Mouse (Mus musculus) ovary, postnatal 36 days (tissue): ENCODE results near the gene Espn.

Experiments used
- DNase-seq: peaks from one replicate; pipeline ENCODE4 v3.0.0; 2022; ENCODE audit warnings: low spot score, mixed read lengths

Espn gene

DNA sequence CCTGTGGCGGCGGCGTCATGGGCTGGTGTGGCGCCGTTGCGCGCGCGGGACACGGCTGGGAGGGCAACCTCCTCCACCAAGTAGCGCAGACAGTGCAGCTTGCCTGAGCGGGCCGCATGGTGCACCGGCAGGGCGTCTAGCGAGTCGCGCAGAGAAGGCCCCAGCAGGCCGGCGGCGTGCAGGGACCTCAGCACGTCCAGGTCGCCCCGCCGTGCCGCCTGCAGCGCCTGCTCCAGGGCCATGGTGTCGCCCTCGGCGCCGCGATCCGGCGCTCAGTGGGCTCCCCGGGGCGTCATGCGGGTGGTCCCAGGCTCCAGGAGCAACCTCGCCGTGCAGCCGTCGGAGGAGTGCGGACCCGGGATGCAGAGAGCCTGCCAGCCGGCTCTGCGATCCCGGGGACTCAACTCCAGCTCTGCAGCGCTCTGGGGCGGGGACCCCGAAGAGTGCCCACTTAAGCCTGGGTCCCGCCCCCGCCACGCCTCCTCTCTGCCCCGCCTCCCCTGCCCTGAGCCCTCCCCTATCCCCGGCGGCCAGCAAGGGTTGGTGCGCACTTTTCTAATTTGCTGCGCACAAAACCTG, at the start of gene Espn:
TSS of gene Espn (minus strand) at position 406 of the 579 bp plus-strand sequence.
- DNase-seq = peak; percentile 82

DNA sequence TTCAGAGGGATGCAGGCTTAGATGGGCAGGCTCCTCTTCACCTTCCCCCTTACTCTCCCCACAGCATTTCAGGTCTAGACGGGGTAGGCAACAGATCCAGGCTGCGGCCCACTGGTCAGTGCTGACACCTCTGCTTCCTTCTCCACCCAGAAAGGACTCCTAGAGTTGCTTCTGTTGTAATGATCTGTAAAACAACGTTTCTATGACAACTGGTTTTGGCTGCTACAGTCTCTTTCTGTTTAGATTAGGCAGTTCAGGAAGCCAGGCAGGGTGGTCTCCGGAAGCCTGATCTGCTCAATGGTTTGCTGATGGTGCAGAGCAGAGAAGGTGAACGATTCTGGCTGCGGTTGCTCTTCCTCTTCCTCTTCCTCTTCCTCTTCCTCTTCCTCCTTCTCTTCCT, 49.3 kb upstream of the Espn start:
- no peak for DNase-seq

DNA sequence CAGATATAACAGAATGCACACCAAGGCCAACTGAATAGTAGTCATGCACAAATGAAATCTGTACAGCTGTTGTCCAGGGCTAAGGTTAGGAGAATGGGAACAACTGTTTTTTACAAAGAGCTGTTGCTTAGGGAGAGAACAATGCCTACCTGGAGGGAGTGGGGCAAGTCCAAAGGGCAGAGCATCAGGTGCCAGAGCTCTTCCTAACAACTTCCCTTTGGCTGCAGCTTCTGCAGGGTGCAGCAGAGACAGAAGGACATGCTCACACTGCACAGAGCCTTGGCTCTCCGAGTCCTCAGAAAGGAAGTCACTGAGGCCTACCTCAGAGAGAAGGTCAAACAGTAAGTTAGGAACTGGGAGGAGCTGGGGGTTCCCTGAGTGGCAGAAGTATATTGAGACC, 47.4 kb upstream of the Espn start:
- no peak for DNase-seq

DNA sequence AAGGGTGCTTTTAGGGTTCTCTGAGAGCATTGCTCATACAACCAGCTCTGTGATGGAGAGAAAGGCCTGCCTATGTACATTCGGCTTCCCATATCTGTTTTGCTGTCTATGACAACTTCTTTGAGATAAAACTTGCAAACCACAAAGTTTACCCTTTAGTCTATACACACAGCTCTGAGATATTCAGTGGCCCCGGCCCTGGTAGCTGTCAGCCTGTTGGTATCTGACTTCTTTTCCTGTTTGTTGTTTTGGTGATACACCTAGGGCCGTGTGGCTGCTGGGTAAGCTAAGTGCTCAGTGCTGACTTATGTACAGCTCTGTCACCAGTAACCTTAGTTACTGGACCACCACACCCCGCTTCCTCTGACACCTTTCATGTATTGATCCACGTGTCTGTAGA, 45.4 kb upstream of the Espn start:
- DNase-seq = no peak

DNA sequence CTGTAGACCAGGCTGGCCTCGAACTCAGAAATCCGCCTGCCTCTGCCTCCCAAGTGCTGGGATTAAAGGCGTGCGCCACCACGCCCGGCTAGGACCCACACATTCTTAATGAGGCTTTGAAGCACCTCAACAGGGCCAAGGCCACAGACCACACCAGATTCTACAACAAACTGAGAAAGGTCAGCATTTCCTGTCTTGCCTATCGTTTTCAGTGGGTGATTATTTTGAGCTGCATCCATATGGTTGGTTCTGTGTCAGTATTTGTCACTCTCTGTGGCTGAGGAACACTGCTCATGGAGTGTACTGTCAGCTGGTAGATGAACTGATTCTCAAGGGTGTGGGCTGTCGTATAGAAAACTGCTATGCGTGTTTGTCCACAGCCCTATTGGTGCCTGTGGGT, 44.1 kb upstream of the Espn start:
- DNase-seq = no peak

DNA sequence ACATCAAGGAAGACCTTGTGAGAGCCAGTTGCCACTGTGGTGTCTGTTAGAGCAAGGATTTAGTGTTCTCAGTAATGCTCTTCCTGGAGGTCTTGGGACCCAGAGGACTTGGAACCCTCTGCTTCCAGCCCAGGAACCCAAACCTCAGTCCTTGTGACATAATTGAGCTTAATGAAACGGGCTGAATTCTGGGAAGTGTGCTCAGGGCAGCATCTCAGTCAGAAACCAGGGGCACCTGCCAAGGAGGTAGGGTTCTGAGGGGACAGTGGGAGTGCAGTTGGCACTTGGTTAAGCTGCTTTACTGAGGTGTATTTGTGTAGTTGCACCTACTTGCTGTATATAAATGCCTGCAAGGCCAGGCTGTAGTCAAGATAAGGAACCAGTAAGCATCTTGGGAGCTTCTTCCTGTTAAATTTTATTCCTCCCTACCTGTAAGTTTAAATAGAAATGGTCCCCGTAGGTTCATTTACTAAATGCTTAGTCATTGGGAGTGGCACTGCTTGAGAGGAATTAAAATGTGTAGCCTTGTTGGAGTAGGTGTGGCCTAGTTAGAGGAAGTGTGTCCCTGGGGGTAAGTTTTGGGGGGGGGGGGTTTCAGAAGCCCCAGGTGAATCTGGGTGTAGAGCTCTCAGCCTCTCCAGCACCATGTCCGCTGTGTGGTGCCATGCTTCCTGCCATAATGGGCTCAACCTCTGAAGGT, 42.5 kb upstream of the Espn start:
- no peak for DNase-seq

DNA sequence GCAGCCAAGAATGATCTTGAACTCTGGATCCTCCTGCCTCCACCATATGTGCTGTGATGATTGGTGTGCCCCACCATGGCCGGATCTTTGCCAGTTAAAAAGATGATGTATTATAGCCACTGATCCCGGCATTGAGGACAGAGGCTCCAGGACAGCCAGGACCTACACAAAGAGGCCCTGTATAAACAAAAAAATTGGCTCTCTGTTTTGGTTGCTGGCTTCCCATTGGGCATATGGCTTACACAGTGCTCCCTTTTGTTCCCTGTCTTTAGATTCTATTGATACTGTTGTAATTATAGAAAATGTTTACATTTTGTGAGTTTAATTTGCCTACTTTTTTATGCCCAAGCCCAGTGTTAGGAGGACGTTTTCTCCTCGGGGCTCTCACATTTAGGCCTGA, 40.4 kb upstream of the Espn start:
- no peak for DNase-seq

GRCm38 (mm10) chr4:152190701-152191100, 38.5 kb upstream of the Espn start:
- no peak for DNase-seq

GRCm38 (mm10) chr4:152190096-152190653, 38.0 kb upstream of the Espn start:
- DNase-seq = no peak

DNA sequence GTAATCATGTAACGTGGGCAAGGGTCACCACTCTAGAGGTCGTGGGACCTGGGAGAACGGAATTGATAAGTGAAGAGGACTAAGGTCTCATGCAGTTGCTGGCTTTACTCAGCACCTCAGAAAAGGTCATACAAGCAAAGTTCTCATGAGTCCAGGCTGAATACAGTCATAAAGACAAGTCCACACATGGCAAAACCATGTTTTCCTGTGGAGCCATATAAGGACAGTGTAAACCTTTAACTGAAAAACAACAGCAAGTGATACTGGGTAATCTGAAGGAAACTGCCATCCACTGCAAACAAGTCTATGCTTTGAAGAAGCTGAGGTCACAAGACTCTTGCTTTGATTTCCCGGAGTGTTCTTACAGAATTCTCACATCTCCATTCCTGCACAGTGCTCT, 37.5 kb upstream of the Espn start:
- DNase-seq = no peak

DNA sequence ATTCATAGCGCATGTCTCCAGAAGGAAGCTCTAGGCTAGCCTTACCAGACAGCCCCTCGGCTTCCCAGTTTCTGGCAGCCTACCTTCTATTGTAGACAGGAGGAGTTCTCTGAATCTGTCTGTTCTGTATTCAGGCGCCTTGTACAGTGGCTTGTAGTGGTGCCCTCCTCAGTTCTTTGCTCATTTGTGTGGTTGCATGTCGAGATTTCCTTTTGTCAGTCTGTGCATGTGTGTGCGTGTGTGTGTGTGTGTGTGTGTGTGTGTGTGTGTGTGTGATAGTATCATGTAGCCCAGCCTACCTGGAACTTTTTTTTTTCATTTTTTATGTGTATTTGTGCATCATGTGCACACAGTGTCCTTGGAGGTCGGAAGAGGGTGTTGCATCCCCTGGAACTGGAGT, 36.9 kb upstream of the Espn start:
- no peak for DNase-seq

GRCm38 (mm10) chr4:152188651-152189050, 36.5 kb upstream of the Espn start:
- DNase-seq = no peak

GRCm38 (mm10) chr4:152187142-152187541, 35.0 kb upstream of the Espn start:
- no peak for DNase-seq

GRCm38 (mm10) chr4:152186205-152187082, 34.3 kb upstream of the Espn start:
- no peak for DNase-seq

DNA sequence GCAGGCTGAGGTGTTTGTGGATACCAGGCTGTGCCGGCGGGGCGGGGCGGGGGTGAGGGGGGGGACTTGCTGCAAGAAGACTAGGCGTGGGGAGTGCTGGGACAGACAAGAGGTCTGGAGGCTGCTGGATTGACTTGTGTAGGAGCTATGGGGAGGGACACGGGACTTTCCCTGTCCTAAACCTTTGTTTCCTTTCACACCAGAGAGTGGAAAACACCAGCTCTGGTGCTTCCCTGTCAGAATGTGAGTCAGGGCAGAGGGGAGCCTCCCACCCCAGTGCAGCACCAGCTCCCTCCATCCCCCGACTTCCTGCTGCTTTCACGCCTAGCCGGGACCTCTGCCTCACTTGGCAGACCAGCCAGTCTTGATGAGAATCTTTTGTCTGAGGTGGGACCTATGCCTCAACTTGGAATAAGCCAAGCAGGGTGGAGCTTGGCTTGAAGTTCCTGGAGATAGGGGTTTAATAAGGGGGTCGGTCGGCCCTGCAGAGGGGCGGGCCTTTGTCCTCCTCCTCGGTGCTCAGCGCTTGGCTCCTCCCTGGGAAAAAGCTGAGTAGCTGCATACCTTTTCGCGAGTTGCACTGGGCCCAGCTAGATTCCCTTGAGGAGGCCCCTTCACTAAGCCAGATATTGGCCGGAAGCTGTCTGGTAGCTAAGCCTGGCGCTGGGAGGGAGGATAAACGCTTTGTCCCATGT, 33.5 kb upstream of the Espn start:
- peak; percentile 41 for DNase-seq

DNA sequence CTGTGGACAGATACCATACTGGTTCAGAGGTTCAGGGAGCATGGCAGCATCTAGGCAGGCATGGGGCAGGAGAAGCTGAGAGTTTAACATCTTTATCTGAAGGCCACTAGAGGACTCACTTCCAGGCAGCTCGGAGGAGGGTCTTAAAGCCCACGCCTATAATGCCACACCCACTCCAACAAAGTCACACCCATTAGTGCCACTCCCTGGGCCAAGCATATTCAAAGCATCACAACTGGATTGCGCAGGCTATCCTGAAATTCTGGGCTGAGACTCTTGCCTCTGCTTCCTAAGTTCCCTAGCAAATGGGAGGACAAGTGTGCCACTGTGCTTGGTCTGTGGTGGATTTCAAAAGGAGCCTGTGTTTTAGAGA, 33.0 kb upstream of the Espn start:
- DNase-seq = peak; percentile 24

DNA sequence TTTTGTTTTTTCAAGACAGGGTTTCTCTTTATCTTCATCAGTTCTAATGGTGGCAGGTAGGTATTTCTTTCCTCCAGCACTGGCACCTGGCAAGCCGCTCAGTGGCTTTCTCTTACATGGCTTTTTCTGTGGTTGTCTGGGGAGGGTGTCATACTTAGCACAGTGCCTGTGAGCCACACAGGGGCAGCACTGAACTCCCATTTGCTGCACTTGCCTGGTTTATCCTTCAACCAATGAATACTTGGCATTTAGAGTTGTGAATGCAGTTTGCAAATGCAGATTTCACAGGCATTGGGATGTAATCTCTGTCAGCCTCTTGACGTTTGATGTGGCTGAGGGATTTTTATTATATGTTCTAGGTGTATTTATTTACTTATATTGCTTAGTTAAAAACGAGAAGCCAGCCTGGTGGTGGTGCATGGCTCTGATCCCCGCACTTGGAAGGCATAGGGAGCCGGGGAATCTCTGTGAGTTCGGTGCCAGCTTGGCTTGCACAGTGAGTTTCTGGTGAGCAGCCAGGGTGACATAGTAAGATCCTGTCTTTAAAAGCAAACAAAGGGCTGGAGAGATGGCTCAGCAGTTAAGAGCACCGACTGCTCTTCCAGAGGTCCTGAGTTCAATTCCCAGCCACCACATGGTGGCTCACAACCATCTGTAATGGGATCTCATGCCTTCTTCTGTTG, 32.3 kb upstream of the Espn start:
- no peak for DNase-seq

- no peak for DNase-seq
Measured at GRCm38 (mm10) chr4:152182205-152182604, 30.0 kb upstream of the Espn start.

GRCm38 (mm10) chr4:152179946-152180660, 27.9 kb upstream of the Espn start:
- DNase-seq = no peak

DNA sequence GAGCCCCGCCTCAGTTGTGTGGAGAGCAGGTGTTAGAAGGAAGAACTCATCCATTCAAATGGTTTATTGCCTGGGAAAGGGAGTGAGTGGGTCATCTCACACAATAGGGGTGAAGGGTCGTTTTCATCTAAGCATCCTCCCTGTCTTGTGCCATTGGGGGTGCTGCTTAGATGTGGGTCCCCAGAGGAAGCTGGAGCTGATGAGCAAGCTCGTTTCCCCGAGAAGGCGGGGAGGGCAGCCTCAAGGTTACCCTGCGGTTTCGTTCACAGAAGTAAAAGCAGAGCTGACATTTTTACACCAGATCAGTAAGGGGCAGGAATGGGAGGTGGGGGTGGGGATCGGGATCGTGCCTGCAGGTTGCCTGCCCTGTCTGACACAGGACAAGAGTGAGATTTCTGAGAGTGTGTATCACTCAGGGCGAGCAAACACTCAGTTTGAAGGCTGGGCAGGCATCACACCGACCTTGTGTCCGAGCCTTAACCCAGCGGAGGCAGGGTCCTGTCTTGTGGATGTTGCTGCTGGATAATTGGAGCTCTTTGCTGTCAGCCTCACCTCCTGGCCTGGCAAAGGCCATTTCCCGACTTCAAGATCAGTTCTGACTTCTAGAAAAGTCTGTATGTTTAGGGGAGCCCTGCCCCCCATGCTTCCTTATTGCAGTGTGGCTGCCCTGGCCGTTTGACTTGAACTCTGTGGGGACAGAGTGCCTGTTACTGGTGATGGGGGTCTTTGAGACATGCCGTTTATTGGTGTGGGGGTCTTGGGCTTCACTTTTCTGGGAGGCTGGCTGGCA, 26.9 kb upstream of the Espn start:
- DNase-seq = no peak
